Mouse (Mus musculus): ENCODE data around the gene Sytl3.

- TF ChIP-seq GATA1 (IDR thresholded peaks at IDR 0.05; ENCODE audit: borderline replicate concordance, low read length) (no peak), FLI1 (IDR thresholded peaks at IDR 0.05; ENCODE audit: low read length) (no peak)
These were observed 87.7 kb downstream of the Sytl3 start for GRCm38 (mm10) chr17:6746452-6747231.
